Mouse (Mus musculus): ENCODE data around the gene Smarcc2.
A peak's percentile ranks its signal among the peaks of the same experiment; 100 is the strongest.
"Not testable (repeated sequence)": the region's sequence is repeated elsewhere in the genome, so short reads cannot be mapped to it uniquely, and the experiment has no call there.

Smarcc2 gene

GRCm38 (mm10) chr10:128442718-128443117, 16.3 kb upstream of the Smarcc2 start:
- DNase-seq (ENCODE audit: low spot score), result no peak

- no peak for DNase-seq (ENCODE audit: low spot score)
Observed at GRCm38 (mm10) chr10:128444354-128444753, 14.7 kb upstream of the Smarcc2 start.

GRCm38 (mm10) chr10:128445407-128445806, 13.6 kb upstream of the Smarcc2 start:
- DNase-seq (ENCODE audit: low spot score), result no peak

GRCm38 (mm10) chr10:128451014-128451413, 8.0 kb upstream of the Smarcc2 start:
- DNase-seq (ENCODE audit: low spot score), result no peak

GRCm38 (mm10) chr10:128454471-128454870, 4.6 kb upstream of the Smarcc2 start:
- DNase-seq (ENCODE audit: low spot score), result no peak

- peak; percentile 93 for DNase-seq (ENCODE audit: low spot score)
Observed at GRCm38 (mm10) chr10:128455280-128455679, 3.8 kb upstream of the Smarcc2 start.

- no peak for DNase-seq (ENCODE audit: low spot score)
Observed at GRCm38 (mm10) chr10:128457676-128458075, 1.4 kb upstream of the Smarcc2 start.

GRCm38 (mm10) chr10:128458348-128458718, 715 bp upstream of the Smarcc2 start:
- peak; percentile 86 for DNase-seq (ENCODE audit: low spot score)

GRCm38 (mm10) chr10:128459409-128460269, 591 bp downstream of the Smarcc2 start:
- DNase-seq (ENCODE audit: low spot score), result peak; percentile 40

GRCm38 (mm10) chr10:128460270-128460630, 1.2 kb downstream of the Smarcc2 start:
- peak; percentile 55 for DNase-seq (ENCODE audit: low spot score)

- DNase-seq (ENCODE audit: low spot score), result no peak
Observed at GRCm38 (mm10) chr10:128474366-128474765, 15.3 kb downstream of the Smarcc2 start.

GRCm38 (mm10) chr10:128486370-128486769, 27.3 kb downstream of the Smarcc2 start:
- DNase-seq (ENCODE audit: low spot score), result no peak

- DNase-seq (ENCODE audit: low spot score), result no peak
Observed at GRCm38 (mm10) chr10:128487861-128488712, 29.0 kb downstream of the Smarcc2 start.

- DNase-seq (ENCODE audit: low spot score), result no peak
Observed at GRCm38 (mm10) chr10:128488776-128489175, 29.7 kb downstream of the Smarcc2 start.

- no peak for DNase-seq (ENCODE audit: low spot score)
Observed at GRCm38 (mm10) chr10:128489380-128489779, 30.3 kb downstream of the Smarcc2 start.

GRCm38 (mm10) chr10:128489785-128490184, 30.7 kb downstream of the Smarcc2 start:
- DNase-seq (ENCODE audit: low spot score), result no peak

GRCm38 (mm10) chr10:128490232-128490631, 31.2 kb downstream of the Smarcc2 start:
- DNase-seq (ENCODE audit: low spot score), result peak; percentile 11

- DNase-seq (ENCODE audit: low spot score), result no peak
Observed at GRCm38 (mm10) chr10:128490912-128491311, 31.9 kb downstream of the Smarcc2 start.

GRCm38 (mm10) chr10:128491495-128491894, 32.4 kb downstream of the Smarcc2 start:
- no peak for DNase-seq (ENCODE audit: low spot score)

GRCm38 (mm10) chr10:128492051-128492450, 33.0 kb downstream of the Smarcc2 start:
- DNase-seq (ENCODE audit: low spot score), result not testable (repeated sequence)

- peak; percentile 63 for DNase-seq (ENCODE audit: low spot score)
Observed at GRCm38 (mm10) chr10:128492633-128493311, 33.7 kb downstream of the Smarcc2 start.

GRCm38 (mm10) chr10:128493319-128493694, 34.3 kb downstream of the Smarcc2 start:
- peak; percentile 26 for DNase-seq (ENCODE audit: low spot score)

All from embryo, embryonic 10 days (tissue).